Mouse (Mus musculus) kidney, adult 2 months (tissue): Measurements from ENCODE around the gene Chka. TPM values are rescaled to one million over a fixed set of nuclear protein-coding genes. Genes with fewer than 3 reads are reported as not detected.

Experiments used
- DNase-seq: peaks from one replicate; pipeline ENCODE4 v3.0.0; 2021
- H3K27ac ChIP-seq: fragments of 200-500 bp; 2 replicates; pipeline ENCODE4 v1.5.1; 2012; ENCODE audit warnings: low read depth, low read length, control low read depth, inconsistent platforms; ENCODE audit not compliant: insufficient read depth
- H3K27me3 ChIP-seq: fragments of 200-500 bp; replicated peaks from 2 replicates; pipeline ENCODE4 v1.6.1; 2012; ENCODE audit warnings: mild to moderate bottlenecking, moderate library complexity, low read length, inconsistent platforms; ENCODE audit not compliant: control insufficient read depth, insufficient read depth
- H3K36me3 ChIP-seq: fragments of 200-500 bp; 2 replicates; pipeline ENCODE4 v1.6.1; 2012; ENCODE audit warnings: mild to moderate bottlenecking, moderate library complexity, low read length, inconsistent platforms; ENCODE audit not compliant: control insufficient read depth, insufficient read depth
- H3K4me1 ChIP-seq: fragments of 200-500 bp; 2 replicates; pipeline ENCODE4 v1.6.1; 2011; ENCODE audit warnings: low read length; ENCODE audit not compliant: control insufficient read depth, insufficient read depth
- H3K4me3 ChIP-seq: fragments of 200-500 bp; 2 replicates; pipeline ENCODE4 v1.5.1; 2011; ENCODE audit warnings: mild to moderate bottlenecking, low read depth, low read length, control low read depth; ENCODE audit not compliant: insufficient read depth
- CTCF ChIP-seq: fragments of 200-500 bp; conservative IDR thresholded peaks from 2 replicates; pipeline ENCODE4 v1.5.1; 2011; ENCODE audit warnings: low read depth, mild to moderate bottlenecking, control low read depth, low read length, moderate library complexity, mixed read lengths; ENCODE audit not compliant: insufficient read depth, insufficient read length
- POLR2A ChIP-seq: fragments of 200-500 bp; IDR thresholded peaks from one replicate; pipeline ENCODE4 v1.6.1; 2011; ENCODE audit warnings: low read depth, low read length, control low read depth
- WGBS: fragments of 180-500 bp; shearing (Covaris S2); methylation state at CpG from one replicate; pipeline ENCODE4 v1.1.7; 2018; 5-methylcytosine and 5-hydroxymethylcytosine counted together
- polyA plus RNA-seq: library from polyadenylated mRNA; depleted of rRNA; stranded (reverse); fragments of >200 nt; gene quantifications from 2 replicates; pipeline ENCODE4 v1.2.3, GENCODE M21; 2012

Gene Chka
- polyA plus RNA-seq, 1 experiment, result 65.0 TPM

DNA sequence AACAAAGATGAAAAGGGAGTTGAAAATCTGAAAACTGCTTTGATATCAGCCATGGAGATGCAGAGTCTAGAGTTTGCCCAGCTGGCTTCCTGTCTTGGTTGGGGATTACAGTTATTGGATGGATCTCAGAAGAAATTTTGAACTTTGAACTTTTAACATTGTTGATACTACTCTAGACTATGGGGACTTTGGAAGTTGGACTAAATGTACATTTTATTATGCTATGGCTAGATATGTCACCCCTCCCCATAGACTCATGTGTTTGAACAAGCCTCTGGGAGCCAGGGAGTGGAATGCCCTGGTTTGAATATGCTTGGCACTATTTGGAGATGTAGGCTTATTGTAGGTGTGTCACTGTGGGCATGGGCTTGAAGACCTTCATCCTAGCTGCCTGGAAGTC, 26.5 kb upstream of the Chka start:
- Histone ChIP-seq H3K4me1 (0 out of 2 replicates have a peak, but pooled peaks cover 3% of the 10 kb centered on the region), H3K27me3 (no peaks in the 10 kb centered on the region), H3K27ac (no peak overlapping the region), H3K4me3 (no peak overlapping the region), H3K36me3 (no peaks in the 10 kb centered on the region)
- TF ChIP-seq POLR2A, result no peak
- TF ChIP-seq CTCF, result no peak
- no peak for DNase-seq

DNA sequence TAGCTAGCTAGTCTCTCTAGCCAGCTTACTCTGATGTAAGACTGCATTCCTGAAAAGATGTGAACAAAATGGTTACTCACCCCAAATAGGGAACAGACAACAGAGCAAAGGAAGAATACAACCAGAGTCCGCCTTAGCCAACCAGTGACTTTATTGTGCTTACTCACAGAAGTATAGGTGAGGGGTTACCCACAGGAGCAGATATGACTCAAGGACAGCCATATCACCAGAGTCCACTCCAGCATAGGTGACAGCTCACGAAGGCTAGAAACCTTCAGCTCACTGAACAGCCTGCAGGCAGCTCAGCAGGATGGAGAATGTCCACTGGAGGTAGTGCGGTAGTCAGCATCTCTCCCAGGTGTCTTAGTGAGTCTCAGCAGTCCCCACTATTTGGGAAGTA, 21.7 kb upstream of the Chka start:
- DNase-seq, result no peak
- no peak overlapping the region for H3K27ac ChIP-seq
- 91% methylated on average over 3 of the region's 3 CpGs for WGBS
- H3K4me1 ChIP-seq, result peaks cover 20% of the 10 kb centered on the region
- TF ChIP-seq CTCF, result no peak
- TF ChIP-seq POLR2A, result no peak
- no peaks in the 10 kb centered on the region for H3K36me3 ChIP-seq
- H3K27me3 ChIP-seq, result no peaks in the 10 kb centered on the region
- H3K4me3 ChIP-seq, result no peak overlapping the region

DNA sequence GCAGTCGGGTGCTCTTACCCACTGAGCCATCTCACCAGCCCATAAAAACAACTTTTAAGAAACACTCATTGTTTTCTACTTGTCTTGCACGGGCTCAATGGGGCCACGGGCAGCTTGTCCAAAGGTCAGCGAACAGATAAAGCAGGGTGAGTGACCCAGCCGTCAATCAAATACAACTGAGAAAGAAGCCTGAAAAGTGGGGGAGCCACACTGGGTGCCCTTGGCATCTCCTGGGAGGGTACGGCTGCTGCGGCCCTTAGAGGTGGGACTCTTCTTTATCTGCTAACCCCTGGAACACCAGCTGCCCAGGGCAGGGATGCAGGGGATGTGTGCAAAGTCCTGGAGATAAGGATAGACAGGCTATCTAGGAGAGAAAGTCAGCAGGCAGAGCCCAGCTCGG, 19.9 kb upstream of the Chka start:
- Histone ChIP-seq H3K36me3 (no peaks in the 10 kb centered on the region), H3K4me3 (no peak overlapping the region), H3K27me3 (no peaks in the 10 kb centered on the region), H3K4me1 (peaks cover 20% of the 10 kb centered on the region), H3K27ac (no peak overlapping the region)
- TF ChIP-seq CTCF, result no peak
- no peak for TF ChIP-seq POLR2A
- WGBS, result 49% methylated on average over 8 of the region's 8 CpGs
- peak; percentile 87 for DNase-seq

DNA sequence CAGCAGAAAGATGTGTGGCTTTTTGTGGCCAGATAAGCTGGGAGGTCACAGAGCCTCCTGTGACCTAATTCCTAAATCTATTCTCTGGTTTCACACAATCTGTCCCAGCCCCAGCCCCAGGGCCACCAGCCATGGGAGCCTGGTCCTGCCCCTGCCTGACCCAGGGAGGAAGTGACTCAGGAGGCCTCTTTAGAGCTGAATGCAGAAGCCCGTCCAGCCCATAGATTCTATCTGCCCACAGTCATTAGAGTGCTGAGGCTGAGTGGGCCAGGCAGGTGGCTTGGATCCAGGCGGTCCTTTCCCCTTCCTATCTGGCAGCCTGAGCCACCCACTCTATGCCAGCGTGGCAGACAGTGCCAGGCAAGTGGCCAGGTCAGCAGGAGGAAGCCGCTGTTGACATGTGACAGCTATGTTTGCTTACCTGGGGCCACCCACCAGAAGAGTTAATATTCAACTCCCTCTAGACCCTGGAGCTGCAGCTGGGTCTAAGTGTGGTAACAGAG, 18.7 kb upstream of the Chka start:
- no peaks in the 10 kb centered on the region for H3K27me3 ChIP-seq
- peak overlapping the region; percentile 86 for H3K27ac ChIP-seq
- H3K36me3 ChIP-seq, result no peaks in the 10 kb centered on the region
- WGBS, result 15% methylated on average over 4 of the region's 4 CpGs
- TF ChIP-seq POLR2A (no peak), CTCF (no peak)
- DNase-seq, result peak; percentile 95
- H3K4me1 ChIP-seq, result peaks cover 20% of the 10 kb centered on the region
- no peak overlapping the region for H3K4me3 ChIP-seq

DNA sequence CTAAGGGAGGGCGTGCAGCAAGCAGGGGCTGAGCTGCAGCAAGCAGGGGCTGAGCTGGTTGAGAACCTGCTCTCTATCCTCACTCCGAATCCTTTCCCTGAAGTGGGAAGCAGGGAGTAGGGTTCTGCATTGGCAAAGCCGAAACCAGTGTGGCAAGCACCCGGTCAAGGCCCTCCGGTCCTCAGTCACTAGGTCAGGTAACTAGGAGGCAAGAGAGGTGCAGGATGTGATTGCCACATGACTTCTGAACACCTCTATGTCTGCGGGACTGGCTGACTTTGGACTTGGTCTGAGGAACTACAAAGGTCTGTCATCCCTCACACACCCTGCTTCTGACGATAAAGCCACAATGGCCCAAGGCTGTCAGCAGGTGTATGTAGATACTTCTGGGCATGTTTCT, 17.3 kb upstream of the Chka start:
- no peaks in the 10 kb centered on the region for H3K36me3 ChIP-seq
- H3K4me1 ChIP-seq, result peaks cover 20% of the 10 kb centered on the region
- no peak overlapping the region for H3K4me3 ChIP-seq
- peak; percentile 47 for DNase-seq
- WGBS, result 67% methylated on average over 7 of the region's 7 CpGs
- TF ChIP-seq CTCF, result no peak
- no peak for TF ChIP-seq POLR2A
- no peaks in the 10 kb centered on the region for H3K27me3 ChIP-seq
- H3K27ac ChIP-seq, result no peak overlapping the region

DNA sequence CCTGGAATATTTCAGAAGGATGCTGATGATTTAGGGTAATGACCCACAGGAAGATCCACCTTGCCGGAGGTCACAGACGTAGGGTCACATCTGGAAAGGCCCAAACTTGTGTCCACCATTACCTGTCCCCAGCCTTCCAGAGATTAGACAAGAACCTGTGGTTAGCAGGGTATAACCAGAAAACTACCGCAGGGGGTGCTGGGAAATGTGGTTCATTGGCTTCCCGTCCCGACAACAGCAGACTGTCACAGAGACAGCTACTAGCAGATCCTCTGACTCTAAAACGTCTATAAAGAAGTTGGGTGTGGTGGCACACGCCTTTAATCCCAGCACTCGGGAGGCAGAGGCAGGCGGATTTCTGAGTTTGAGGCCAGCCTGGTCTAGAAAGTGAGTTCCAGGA, 14.8 kb upstream of the Chka start:
- WGBS, result 91% methylated on average over 9 of the region's 9 CpGs
- Histone ChIP-seq H3K36me3 (no peaks in the 10 kb centered on the region), H3K4me1 (peaks cover 31% of the 10 kb centered on the region), H3K4me3 (no peak overlapping the region), H3K27me3 (no peaks in the 10 kb centered on the region), H3K27ac (no peak overlapping the region)
- DNase-seq, result no peak
- TF ChIP-seq POLR2A, result no peak
- TF ChIP-seq CTCF, result no peak

DNA sequence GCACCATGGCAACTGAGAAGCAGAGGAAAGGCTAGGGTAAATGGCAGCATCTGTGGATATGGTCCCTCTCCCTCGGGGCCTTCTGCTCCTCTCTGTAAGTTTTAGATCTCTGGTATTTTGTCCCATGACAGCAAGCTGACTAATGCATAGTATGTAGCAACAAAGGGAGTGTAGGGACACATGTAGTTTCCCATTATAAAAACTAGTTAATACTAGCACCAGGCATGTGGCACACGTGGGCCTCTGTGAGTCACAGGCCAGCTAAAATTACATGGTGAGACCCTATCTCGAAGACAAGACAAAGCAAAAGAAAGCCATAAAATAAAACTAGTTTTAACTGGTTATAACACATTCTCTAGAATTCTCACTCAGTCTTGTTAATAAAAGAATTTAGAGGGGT, 12.6 kb upstream of the Chka start:
- no peaks in the 10 kb centered on the region for H3K36me3 ChIP-seq
- H3K27ac ChIP-seq, result no peak overlapping the region
- no peak overlapping the region for H3K4me3 ChIP-seq
- TF ChIP-seq POLR2A (no peak), CTCF (no peak)
- H3K4me1 ChIP-seq, result peaks cover 26% of the 10 kb centered on the region
- WGBS, result 78% methylated on average over 3 of the region's 3 CpGs
- DNase-seq, result no peak
- H3K27me3 ChIP-seq, result no peaks in the 10 kb centered on the region

DNA sequence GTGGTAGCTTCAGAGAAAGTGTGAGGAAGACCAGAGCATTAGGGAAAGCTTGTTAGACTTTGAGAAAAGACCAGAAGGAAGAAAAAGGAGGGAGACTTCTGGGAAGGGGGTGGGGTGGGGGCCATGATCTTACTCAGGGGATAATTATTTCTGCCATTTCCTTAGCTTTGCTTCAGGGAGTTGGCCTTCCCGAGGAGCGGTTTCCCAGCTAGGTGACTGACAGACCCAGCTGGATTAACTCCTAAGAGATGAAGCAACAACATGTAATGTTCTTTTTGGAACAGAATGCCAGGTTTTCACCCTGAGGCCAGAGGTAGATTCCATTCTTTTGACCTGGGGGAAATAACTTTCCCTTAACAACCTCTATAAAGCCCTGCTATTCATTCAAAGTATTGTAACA, 11.9 kb upstream of the Chka start:
- TF ChIP-seq POLR2A (no peak), CTCF (no peak)
- H3K4me1 ChIP-seq, result peaks cover 23% of the 10 kb centered on the region; the same call in 1 of the 2 replicates
- 27% methylated on average over 2 of the region's 2 CpGs for WGBS

More for the DNA sequence above, 11.9 kb upstream of the Chka start:
- Histone ChIP-seq H3K27me3 (no peaks in the 10 kb centered on the region), H3K27ac (no peak overlapping the region), H3K36me3 (no peaks in the 10 kb centered on the region), H3K4me3 (no peak overlapping the region)
- no peak for DNase-seq
